Mouse (Mus musculus): Measurements from ENCODE around the gene Clec16a. TPM values are rescaled to one million over a fixed set of nuclear protein-coding genes. Genes with fewer than 3 reads are reported as not detected.

The Clec16a gene
- polyA plus RNA-seq, 1 experiment from 2014 or later = 31.0 TPM

DNA sequence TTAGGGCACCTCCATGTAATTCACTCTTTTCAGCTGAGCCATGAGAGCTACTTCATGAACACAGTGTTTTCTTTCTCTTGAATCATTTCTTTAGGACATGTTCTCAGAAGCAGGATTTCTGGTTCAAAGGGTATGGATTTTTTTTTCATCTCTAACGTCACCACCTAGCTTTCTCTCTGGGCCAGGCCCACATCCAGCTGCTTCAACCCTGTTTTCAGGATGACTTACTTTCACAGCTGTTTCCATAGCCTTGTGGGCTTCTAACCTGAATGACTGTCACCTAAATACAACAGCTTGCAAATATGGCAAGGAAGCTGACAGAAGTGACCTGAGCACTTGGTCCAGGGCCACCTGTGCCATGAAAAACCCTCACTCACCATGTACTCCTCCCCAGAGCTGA is 96.0 kb downstream of the Clec16a start:
- no peak overlapping the region for H3K4me2 ChIP-seq (ENCODE audit: low read depth, low read length)
- no peak overlapping the region for H3K27ac ChIP-seq (ENCODE audit: low read length)
- no peaks in the 10 kb centered on the region for H3K9me3 ChIP-seq (replicated peaks; ENCODE audit: control insufficient read depth, low read length)
- H3K27me3 ChIP-seq (ENCODE audit: control insufficient read depth, insufficient read depth, low read length) = no peaks in the 10 kb centered on the region
- no peak overlapping the region for H3K9ac ChIP-seq (ENCODE audit: low read length)
- peaks cover 13% of the 10 kb centered on the region for H3K4me1 ChIP-seq (ENCODE audit: control insufficient read depth, insufficient read depth, low read length)
- no peak for ATAC-seq (ENCODE audit: insufficient read depth, low FRiP score)
- no peaks in the 10 kb centered on the region for H3K36me3 ChIP-seq (ENCODE audit: control insufficient read depth, insufficient read depth, low read length)
- H3K4me3 ChIP-seq (replicated peaks; ENCODE audit: low read length) = no peak overlapping the region
- 81% methylated on average over 1 of the region's 1 CpGs for WGBS

DNA sequence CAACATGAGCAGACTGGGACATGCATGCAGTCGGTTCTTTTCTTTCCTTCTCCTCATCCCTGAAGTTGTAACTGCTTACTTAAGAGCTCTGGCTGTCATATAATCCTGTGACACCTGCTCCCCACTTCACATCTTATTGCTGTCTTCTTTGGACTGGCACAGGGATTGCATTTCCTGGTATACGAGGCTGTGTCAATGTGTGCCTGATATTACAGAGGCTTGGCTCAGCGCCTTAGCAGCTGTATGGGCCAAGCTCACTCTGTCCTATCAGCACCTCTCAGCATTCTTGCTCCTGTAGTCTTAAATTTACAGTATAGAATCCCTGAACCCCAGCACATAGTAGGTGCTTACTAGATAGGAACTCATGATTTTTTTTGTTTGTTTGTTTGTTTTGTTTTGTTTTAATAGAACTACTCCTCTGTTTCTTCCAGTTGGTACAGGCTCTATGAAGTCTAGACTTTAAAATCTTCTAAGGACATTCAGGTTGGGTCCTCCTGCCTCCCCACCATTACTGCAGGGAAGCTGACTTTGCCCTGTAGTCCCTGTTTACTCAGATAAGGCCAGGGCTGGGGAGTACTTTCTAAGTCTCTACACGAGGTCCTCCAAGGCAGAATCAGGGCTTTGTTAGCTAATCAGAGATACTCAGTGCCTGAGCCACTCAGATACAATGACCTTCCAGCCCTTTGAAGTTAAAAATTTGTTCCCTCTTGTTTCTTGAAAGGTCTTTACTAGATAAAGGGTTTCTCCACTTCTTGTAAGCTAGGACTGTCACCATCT is 97.9 kb downstream of the Clec16a start:
- ATAC-seq (ENCODE audit: insufficient read depth, low FRiP score) = 0 out of 2 replicates have a peak, but pooled peaks have one; percentile 32
- Histone ChIP-seq H3K4me3 (replicated peaks; ENCODE audit: low read length) (no peak overlapping the region), H3K4me1 (ENCODE audit: control insufficient read depth, insufficient read depth, low read length) (peaks cover 7% of the 10 kb centered on the region), H3K9ac (ENCODE audit: low read length) (no peak overlapping the region), H3K27me3 (ENCODE audit: control insufficient read depth, insufficient read depth, low read length) (no peaks in the 10 kb centered on the region), H3K9me3 (replicated peaks; ENCODE audit: control insufficient read depth, low read length) (no peaks in the 10 kb centered on the region), H3K4me2 (ENCODE audit: low read depth, low read length) (no peak overlapping the region), H3K27ac (ENCODE audit: low read length) (no peak overlapping the region), H3K36me3 (ENCODE audit: control insufficient read depth, insufficient read depth, low read length) (no peaks in the 10 kb centered on the region)
- 46% methylated on average over 4 of the region's 4 CpGs for WGBS

DNA sequence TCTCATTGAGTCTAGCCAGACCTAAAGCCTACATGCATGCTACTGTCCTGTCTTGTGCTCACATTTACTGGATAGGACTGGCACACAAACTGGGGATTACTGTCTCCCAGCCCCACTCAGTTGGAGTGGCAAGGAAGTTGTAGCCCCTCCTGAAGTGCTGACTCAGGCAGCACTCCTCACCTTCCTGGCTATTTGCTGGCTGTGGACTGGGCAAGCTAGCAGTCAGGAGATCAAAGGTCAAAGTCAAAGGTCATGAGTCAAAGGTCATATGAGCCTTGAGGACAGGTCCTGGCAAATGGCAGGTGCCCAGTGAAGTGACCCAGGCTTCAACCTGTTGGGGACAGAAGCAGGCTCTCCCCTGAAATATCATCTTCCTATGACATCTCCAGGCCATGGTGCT is 99.1 kb downstream of the Clec16a start:
- no peak for ATAC-seq (ENCODE audit: insufficient read depth, low FRiP score)
- no peak overlapping the region for H3K4me2 ChIP-seq (ENCODE audit: low read depth, low read length)
- H3K4me1 ChIP-seq (ENCODE audit: control insufficient read depth, insufficient read depth, low read length) = peaks cover 4% of the 10 kb centered on the region
- no peaks in the 10 kb centered on the region for H3K27me3 ChIP-seq (ENCODE audit: control insufficient read depth, insufficient read depth, low read length)
- H3K4me3 ChIP-seq (replicated peaks; ENCODE audit: low read length) = no peak overlapping the region
- no peaks in the 10 kb centered on the region for H3K9me3 ChIP-seq (replicated peaks; ENCODE audit: control insufficient read depth, low read length)
- H3K36me3 ChIP-seq (ENCODE audit: control insufficient read depth, insufficient read depth, low read length) = no peaks in the 10 kb centered on the region
- no peak overlapping the region for H3K27ac ChIP-seq (ENCODE audit: low read length)
- no peak overlapping the region for H3K9ac ChIP-seq (ENCODE audit: low read length)

- no peaks in the 10 kb centered on the region for H3K9me3 ChIP-seq (replicated peaks; ENCODE audit: control insufficient read depth, low read length)
- no peak overlapping the region for H3K9ac ChIP-seq (ENCODE audit: low read length)
- no peak overlapping the region for H3K4me2 ChIP-seq (ENCODE audit: low read depth, low read length)
- H3K27me3 ChIP-seq (ENCODE audit: control insufficient read depth, insufficient read depth, low read length) = no peaks in the 10 kb centered on the region
- H3K4me1 ChIP-seq (ENCODE audit: control insufficient read depth, insufficient read depth, low read length) = peaks cover 4% of the 10 kb centered on the region; the same call in 1 of the 2 replicates
- H3K36me3 ChIP-seq (ENCODE audit: control insufficient read depth, insufficient read depth, low read length) = no peaks in the 10 kb centered on the region
- H3K27ac ChIP-seq (ENCODE audit: low read length) = no peak overlapping the region
- ATAC-seq (ENCODE audit: insufficient read depth, low FRiP score) = no peak
- WGBS = 88% methylated on average over 8 of the region's 8 CpGs
- H3K4me3 ChIP-seq (replicated peaks; ENCODE audit: low read length) = no peak overlapping the region
These were observed 99.6 kb downstream of the Clec16a start for GRCm38 (mm10) chr16:10644731-10645130.

DNA sequence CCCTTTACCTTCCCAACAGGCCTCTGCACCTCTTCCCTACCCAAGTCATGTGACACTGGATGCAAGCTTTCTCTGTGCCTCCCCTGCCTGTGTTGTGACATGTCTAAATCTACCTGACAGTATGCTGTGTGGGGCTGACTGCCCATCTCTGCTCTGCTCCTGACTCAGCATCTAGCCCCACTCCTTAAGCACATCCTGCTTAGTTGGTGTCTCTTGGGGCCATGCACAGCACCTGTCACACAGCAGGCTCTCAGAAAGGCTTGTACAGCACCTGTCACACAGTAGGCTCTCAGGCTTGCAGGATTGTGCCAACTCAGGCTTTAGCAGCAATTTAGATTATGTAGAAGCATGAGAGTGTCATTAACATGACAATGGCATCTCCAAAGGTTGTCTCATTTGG is 106.7 kb downstream of the Clec16a start:
- no peak overlapping the region for H3K4me3 ChIP-seq (replicated peaks; ENCODE audit: low read length)
- no peak for ATAC-seq (ENCODE audit: insufficient read depth, low FRiP score)
- H3K9me3 ChIP-seq (replicated peaks; ENCODE audit: control insufficient read depth, low read length) = no peaks in the 10 kb centered on the region
- no peak overlapping the region for H3K4me2 ChIP-seq (ENCODE audit: low read depth, low read length)
- H3K27ac ChIP-seq (ENCODE audit: low read length) = no peak overlapping the region
- no peaks in the 10 kb centered on the region for H3K27me3 ChIP-seq (ENCODE audit: control insufficient read depth, insufficient read depth, low read length)
- no peaks in the 10 kb centered on the region for H3K36me3 ChIP-seq (ENCODE audit: control insufficient read depth, insufficient read depth, low read length)
- no peak overlapping the region for H3K9ac ChIP-seq (ENCODE audit: low read length)
- H3K4me1 ChIP-seq (ENCODE audit: control insufficient read depth, insufficient read depth, low read length) = peaks cover 18% of the 10 kb centered on the region

GRCm38 (mm10) chr16:10652935-10653334 is 107.8 kb downstream of the Clec16a start:
- Histone ChIP-seq H3K9me3 (replicated peaks; ENCODE audit: control insufficient read depth, low read length) (no peaks in the 10 kb centered on the region), H3K9ac (ENCODE audit: low read length) (0 out of 2 replicates have a peak overlapping the region, but pooled peaks have one; percentile 5), H3K4me2 (ENCODE audit: low read depth, low read length) (no peak overlapping the region), H3K4me3 (replicated peaks; ENCODE audit: low read length) (no peak overlapping the region), H3K36me3 (ENCODE audit: control insufficient read depth, insufficient read depth, low read length) (no peaks in the 10 kb centered on the region), H3K27me3 (ENCODE audit: control insufficient read depth, insufficient read depth, low read length) (no peaks in the 10 kb centered on the region), H3K4me1 (ENCODE audit: control insufficient read depth, insufficient read depth, low read length) (peaks cover 21% of the 10 kb centered on the region), H3K27ac (ENCODE audit: low read length) (no peak overlapping the region)
- no peak for ATAC-seq (ENCODE audit: insufficient read depth, low FRiP score)
- 74% methylated on average over 3 of the region's 3 CpGs for WGBS

GRCm38 (mm10) chr16:10655236-10655635 is 110.1 kb downstream of the Clec16a start:
- WGBS = 66% methylated on average over 3 of the region's 3 CpGs
- H3K4me2 ChIP-seq (ENCODE audit: low read depth, low read length) = no peak overlapping the region
- H3K27ac ChIP-seq (ENCODE audit: low read length) = no peak overlapping the region
- ATAC-seq (ENCODE audit: insufficient read depth, low FRiP score) = no peak
- no peaks in the 10 kb centered on the region for H3K27me3 ChIP-seq (ENCODE audit: control insufficient read depth, insufficient read depth, low read length)
- no peaks in the 10 kb centered on the region for H3K36me3 ChIP-seq (ENCODE audit: control insufficient read depth, insufficient read depth, low read length)
- H3K4me3 ChIP-seq (replicated peaks; ENCODE audit: low read length) = no peak overlapping the region
- no peak overlapping the region for H3K9ac ChIP-seq (ENCODE audit: low read length)
- peaks cover 24% of the 10 kb centered on the region for H3K4me1 ChIP-seq (ENCODE audit: control insufficient read depth, insufficient read depth, low read length)
- H3K9me3 ChIP-seq (replicated peaks; ENCODE audit: control insufficient read depth, low read length) = no peaks in the 10 kb centered on the region

DNA sequence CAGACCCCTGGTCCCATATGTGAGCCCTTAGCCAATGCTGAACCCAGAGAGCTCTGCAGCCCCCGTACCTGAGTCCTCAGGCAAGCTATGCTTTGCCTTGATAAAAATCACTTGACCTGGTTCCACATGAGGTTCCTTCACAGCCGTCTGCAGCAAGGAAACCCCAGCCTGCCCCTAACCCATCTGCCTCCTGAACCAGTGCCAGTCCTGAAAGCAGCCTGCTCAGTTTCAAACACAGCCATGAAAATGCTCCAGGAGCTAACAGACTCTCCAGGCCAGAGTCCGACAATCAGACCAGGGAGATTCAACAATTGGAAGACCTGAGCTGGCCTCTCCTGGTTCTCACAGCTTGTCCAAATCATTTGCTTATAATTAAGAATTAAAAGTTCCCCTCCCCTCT is 110.8 kb downstream of the Clec16a start:
- H3K4me1 ChIP-seq (ENCODE audit: control insufficient read depth, insufficient read depth, low read length) = peaks cover 31% of the 10 kb centered on the region
- no peak overlapping the region for H3K4me3 ChIP-seq (replicated peaks; ENCODE audit: low read length)
- no peak overlapping the region for H3K4me2 ChIP-seq (ENCODE audit: low read depth, low read length)
- no peaks in the 10 kb centered on the region for H3K27me3 ChIP-seq (ENCODE audit: control insufficient read depth, insufficient read depth, low read length)
- 47% methylated on average over 3 of the region's 3 CpGs for whole genome bisulfite sequencing
- H3K9me3 ChIP-seq (replicated peaks; ENCODE audit: control insufficient read depth, low read length) = no peaks in the 10 kb centered on the region
- ATAC-seq (ENCODE audit: insufficient read depth, low FRiP score) = no peak
- 0 out of 2 replicates have a peak overlapping the region, but pooled peaks have one; percentile 12 for H3K9ac ChIP-seq (ENCODE audit: low read length)
- no peak overlapping the region; the same call in 1 of the 2 replicates for H3K27ac ChIP-seq (ENCODE audit: low read length)
- no peaks in the 10 kb centered on the region for H3K36me3 ChIP-seq (ENCODE audit: control insufficient read depth, insufficient read depth, low read length)

DNA sequence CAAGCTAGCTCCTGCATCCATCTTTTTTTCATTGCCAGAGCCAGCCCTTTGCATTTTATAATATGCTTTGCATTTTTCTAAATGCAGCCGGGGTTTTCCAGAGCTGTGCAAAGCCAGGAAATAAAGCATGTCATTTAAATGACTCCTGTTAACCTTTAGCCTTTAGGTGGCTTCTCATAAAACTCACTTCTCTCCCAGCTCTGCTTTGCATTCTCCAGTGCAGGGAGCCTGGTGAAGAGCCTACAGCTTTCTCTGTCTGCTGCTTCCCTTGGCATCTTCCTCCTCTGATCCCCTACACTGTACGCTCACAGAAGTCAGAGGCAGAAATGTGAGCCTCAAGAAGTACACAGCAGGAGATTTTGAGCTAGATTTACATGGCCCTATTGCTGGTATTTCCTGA is 111.3 kb downstream of the Clec16a start:
- Histone ChIP-seq H3K9ac (ENCODE audit: low read length) (0 out of 2 replicates have a peak overlapping the region, but pooled peaks have one; percentile 12), H3K4me2 (ENCODE audit: low read depth, low read length) (no peak overlapping the region), H3K27me3 (ENCODE audit: control insufficient read depth, insufficient read depth, low read length) (no peaks in the 10 kb centered on the region), H3K36me3 (ENCODE audit: control insufficient read depth, insufficient read depth, low read length) (no peaks in the 10 kb centered on the region), H3K27ac (ENCODE audit: low read length) (peak overlapping the region; percentile 35; the same call in 1 of the 2 replicates), H3K4me1 (ENCODE audit: control insufficient read depth, insufficient read depth, low read length) (peaks cover 36% of the 10 kb centered on the region), H3K4me3 (replicated peaks; ENCODE audit: low read length) (no peak overlapping the region), H3K9me3 (replicated peaks; ENCODE audit: control insufficient read depth, low read length) (no peaks in the 10 kb centered on the region)
- ATAC-seq (ENCODE audit: insufficient read depth, low FRiP score) = no peak
- 42% methylated on average over 2 of the region's 2 CpGs for WGBS
